Mouse (Mus musculus) bone marrow, adult 2 months (tissue): Measurements from ENCODE around the gene Plekhj1. TPM values are rescaled to one million over a fixed set of nuclear protein-coding genes. Genes with fewer than 3 reads are reported as not detected.
A peak's percentile ranks its signal among the peaks of the same experiment; 100 is the strongest.

ENCODE experiments used
- H3K27ac ChIP-seq: fragments of 200-500 bp; 2 replicates; pipeline ENCODE4 v1.5.1; 2012; ENCODE audit warnings: low read depth, mild to moderate bottlenecking, control low read depth, inconsistent platforms, low read length; ENCODE audit not compliant: control insufficient read depth, poor library complexity, insufficient read depth
- H3K4me1 ChIP-seq: fragments of 200-500 bp; 2 replicates; pipeline ENCODE4 v1.6.1; 2011; ENCODE audit warnings: low read length; ENCODE audit not compliant: control insufficient read depth, insufficient read depth
- H3K4me3 ChIP-seq: fragments of 200-500 bp; replicated peaks from 2 replicates; pipeline ENCODE3; 2011; ENCODE audit warnings: mild to moderate bottlenecking, low read depth, low read length, control low read depth; ENCODE audit not compliant: control insufficient read depth
- CTCF ChIP-seq: fragments of 200-500 bp; IDR thresholded peaks from 2 replicates; pipeline ENCODE4 v1.5.1; 2011; ENCODE audit warnings: low read length, control low read depth; ENCODE audit not compliant: control insufficient read depth, insufficient read depth
- POLR2A ChIP-seq: fragments of 200-500 bp; IDR thresholded peaks from 2 replicates; pipeline ENCODE4 v1.6.1; 2011; ENCODE audit warnings: low read depth, mild to moderate bottlenecking, control low read depth, low read length, borderline replicate concordance; ENCODE audit not compliant: control insufficient read depth
- WGBS: fragments of 180-500 bp; shearing (Covaris S2); methylation state at CpG from one replicate; pipeline ENCODE4 v1.1.7; 2018; 5-methylcytosine and 5-hydroxymethylcytosine counted together
- polyA plus RNA-seq: library from polyadenylated mRNA; stranded (reverse); fragments of >200 nt; gene quantifications from 2 replicates; pipeline ENCODE4 v1.2.4, GENCODE M21; 2011; ENCODE audit warnings: low replicate concordance; ENCODE audit not compliant: missing spikeins, insufficient read depth, insufficient read length

The Plekhj1 gene
- polyA plus RNA-seq, result 123 and 186 TPM in 2 replicates

- peak within 1 kb of the TSS; percentile 98 for H3K27ac ChIP-seq
- under 1% methylated on average over 104 of the region's 104 CpGs for WGBS
- H3K4me3 ChIP-seq, result peak within 1 kb of the TSS; percentile 78
- peaks cover 2% of the 10 kb centered on the region; the same call in 1 of the 2 replicates for H3K4me1 ChIP-seq
- no peak for TF ChIP-seq CTCF
- peak; percentile 78 for TF ChIP-seq POLR2A
Measured at GRCm38 (mm10) chr10:80798150-80799006, at the start of gene Plekhj1, which contains the start of gene Sf3a2. Plekhj1 (minus strand) TSS chr10:80798626. Sf3a2 (plus strand) TSS chr10:80798198.

GRCm38 (mm10) chr10:80845732-80846131 lies 47.3 kb upstream of the Plekhj1 start:
- no peak overlapping the region for H3K27ac ChIP-seq
- no peak for TF ChIP-seq CTCF
- TF ChIP-seq POLR2A, result no peak
- WGBS, result 80% methylated on average over 12 of the region's 12 CpGs

GRCm38 (mm10) chr10:80845055-80845693 lies 46.7 kb upstream of the Plekhj1 start:
- H3K4me3 ChIP-seq, result no peak overlapping the region
- H3K27ac ChIP-seq, result no peak overlapping the region
- no peak for TF ChIP-seq CTCF
- no peak for TF ChIP-seq POLR2A
- 72% methylated on average over 8 of the region's 8 CpGs for WGBS
- H3K4me1 ChIP-seq, result no peaks in the 10 kb centered on the region

More at GRCm38 (mm10) chr10:80845732-80846131, 47.3 kb upstream of the Plekhj1 start:
- no peaks in the 10 kb centered on the region for H3K4me1 ChIP-seq
- no peak overlapping the region for H3K4me3 ChIP-seq

- Histone ChIP-seq H3K4me1 (no peaks in the 10 kb centered on the region), H3K4me3 (no peak within 1 kb of the TSS), H3K27ac (no peak within 1 kb of the TSS; the same call in 1 of the 2 replicates)
- 5% methylated on average over 51 of the region's 51 CpGs for WGBS
- no peak for TF ChIP-seq POLR2A
Measured at GRCm38 (mm10) chr10:80843931-80844547, 45.6 kb upstream of the Plekhj1 start, which contains the start of gene Lingo3. Lingo3 (minus strand) TSS chr10:80844039.

- H3K27ac ChIP-seq, result no peak overlapping the region
- H3K4me3 ChIP-seq, result no peak overlapping the region
- TF ChIP-seq POLR2A (no peak), CTCF (no peak)
- H3K4me1 ChIP-seq, result no peaks in the 10 kb centered on the region
- 13% methylated on average over 32 of the region's 32 CpGs for WGBS
Measured at GRCm38 (mm10) chr10:80843087-80843930, 44.9 kb upstream of the Plekhj1 start.

GRCm38 (mm10) chr10:80842334-80842733 lies 43.9 kb upstream of the Plekhj1 start:
- TF ChIP-seq CTCF (no peak), POLR2A (no peak)
- WGBS, result 83% methylated on average over 15 of the region's 15 CpGs

GRCm38 (mm10) chr10:80841685-80842084 lies 43.3 kb upstream of the Plekhj1 start:
- no peaks in the 10 kb centered on the region for H3K4me1 ChIP-seq
- WGBS, result 81% methylated on average over 2 of the region's 2 CpGs
- H3K27ac ChIP-seq, result no peak overlapping the region
- TF ChIP-seq POLR2A (no peak), CTCF (no peak)
- H3K4me3 ChIP-seq, result no peak overlapping the region

More at GRCm38 (mm10) chr10:80842334-80842733, 43.9 kb upstream of the Plekhj1 start:
- H3K4me3 ChIP-seq, result no peak overlapping the region
- H3K4me1 ChIP-seq, result no peaks in the 10 kb centered on the region
- H3K27ac ChIP-seq, result no peak overlapping the region

GRCm38 (mm10) chr10:80839848-80840247 lies 41.4 kb upstream of the Plekhj1 start:
- H3K4me1 ChIP-seq, result no peaks in the 10 kb centered on the region
- no peak overlapping the region for H3K4me3 ChIP-seq
- no peak overlapping the region for H3K27ac ChIP-seq
- WGBS, result 63% methylated on average over 6 of the region's 6 CpGs
- TF ChIP-seq POLR2A (no peak), CTCF (no peak)
